Mouse (Mus musculus): ENCODE measurements at regions not wholly inside any gene's neighbourhood (a gene's known extent, or its start where the extent isn't known, plus 50 kb on each side); places are given as distances from the start of the nearest gene placed in this dataset.

DNA sequence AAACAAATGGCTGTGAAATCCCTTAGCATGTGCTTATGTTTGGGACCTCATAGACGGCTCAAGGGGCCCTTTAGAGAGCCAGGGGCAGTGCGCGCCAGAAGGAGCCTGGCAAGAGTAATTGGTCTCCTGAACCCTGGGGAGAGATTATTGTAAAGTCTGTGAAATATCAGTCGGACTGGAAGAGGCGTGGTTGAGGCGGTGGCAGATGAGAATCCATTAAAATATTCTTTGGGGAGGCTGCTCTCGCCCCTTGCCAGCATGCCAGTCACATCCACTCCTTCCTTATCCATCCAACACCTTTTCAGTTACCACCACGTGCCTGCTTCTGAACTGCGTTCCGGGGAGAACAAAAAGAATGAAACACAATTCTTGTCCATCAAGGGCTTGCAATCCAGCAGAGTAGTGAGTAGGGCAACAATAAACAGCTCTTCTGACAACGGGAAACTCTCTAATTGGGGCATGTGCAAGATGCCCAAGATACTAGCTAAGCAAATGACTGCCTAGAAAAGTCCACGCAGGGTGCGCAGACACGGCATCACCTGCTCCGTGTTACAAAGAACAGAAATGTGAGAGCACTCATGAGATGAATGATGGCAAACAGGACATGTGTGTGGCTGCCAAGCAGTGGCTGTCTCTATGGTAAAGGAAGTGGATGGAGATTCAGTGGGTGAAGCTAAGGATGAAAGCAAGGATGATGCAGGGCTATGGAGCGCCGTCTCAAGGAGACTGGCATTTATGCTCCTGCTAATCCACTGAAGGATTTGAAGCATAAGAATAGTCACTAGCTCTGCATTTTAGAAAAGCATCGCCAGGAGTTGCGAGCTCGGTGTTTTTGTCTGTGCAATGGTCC lies 320.6 kb upstream of the Zfp462 start:
- no peak overlapping the region for H3K27ac ChIP-seq
- no peak for TF ChIP-seq CTCF (IDR thresholded peaks at IDR 0.05)
- intact Hi-C loops (cut with DNase I): no loop called here
- no peak overlapping the region for H3K4me3 ChIP-seq
- no peak for DNase-seq

DNA sequence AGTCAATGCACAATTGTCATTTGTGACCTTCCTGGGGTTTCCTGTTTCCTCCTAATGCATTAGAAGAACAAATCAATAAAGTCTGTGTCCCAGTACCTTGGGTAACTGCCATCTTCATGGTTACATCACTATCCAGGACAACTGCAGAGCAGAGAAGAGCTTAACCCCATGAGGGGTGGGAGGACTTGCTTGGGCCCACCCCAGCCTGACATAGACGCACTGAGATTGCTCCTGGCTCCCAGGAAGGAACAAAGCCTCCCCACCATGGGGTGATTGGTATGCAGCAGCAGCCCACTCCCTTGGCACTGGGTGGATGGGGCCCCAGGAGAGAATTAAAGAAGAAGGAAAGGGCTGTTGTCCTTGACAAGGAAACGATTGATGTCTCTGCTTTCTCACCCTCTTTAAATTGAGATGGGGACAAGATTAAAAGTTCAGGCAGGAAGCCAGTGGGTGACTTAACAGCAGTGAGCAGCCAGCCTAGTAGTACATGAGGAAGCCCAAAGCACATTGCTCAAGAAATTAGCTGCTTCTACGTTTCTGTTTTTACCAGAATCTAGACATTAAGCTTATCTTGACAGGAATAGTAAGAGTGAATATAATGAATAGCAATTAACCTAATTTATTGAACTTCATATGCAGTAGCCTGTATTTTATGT lies 307.7 kb upstream of the Zfp462 start:
- Histone ChIP-seq H3K4me3 (no peak overlapping the region), H3K27ac (no peak overlapping the region)
- no peak for TF ChIP-seq CTCF (IDR thresholded peaks at IDR 0.05)
- intact Hi-C loops (cut with DNase I): no loop called here
- no peak for DNase-seq

DNA sequence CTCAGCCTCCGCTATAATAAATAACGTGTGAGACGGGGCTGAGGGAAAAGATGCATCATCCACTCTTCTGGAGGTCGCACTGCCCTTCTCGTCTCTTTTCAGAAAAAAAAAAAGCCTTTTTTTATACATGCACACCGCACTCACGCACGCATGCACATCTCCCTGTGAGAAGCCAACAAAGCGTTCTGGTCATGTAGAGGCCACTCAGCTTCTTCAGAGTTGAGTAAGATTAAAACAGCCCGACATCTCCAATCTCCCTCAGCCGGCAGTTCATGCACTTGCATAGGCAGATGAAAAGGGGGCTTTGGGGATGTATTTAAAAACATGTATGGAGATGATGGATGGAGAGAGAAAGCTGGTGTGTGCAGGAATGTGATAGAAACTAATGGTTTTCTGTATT lies 298.8 kb upstream of the Zfp462 start:
- intact Hi-C loops (cut with DNase I): no loop called here
- no peak overlapping the region for H3K4me3 ChIP-seq
- no peak overlapping the region for H3K27ac ChIP-seq
- TF ChIP-seq CTCF (IDR thresholded peaks at IDR 0.05): no peak
- no peak for DNase-seq

DNA sequence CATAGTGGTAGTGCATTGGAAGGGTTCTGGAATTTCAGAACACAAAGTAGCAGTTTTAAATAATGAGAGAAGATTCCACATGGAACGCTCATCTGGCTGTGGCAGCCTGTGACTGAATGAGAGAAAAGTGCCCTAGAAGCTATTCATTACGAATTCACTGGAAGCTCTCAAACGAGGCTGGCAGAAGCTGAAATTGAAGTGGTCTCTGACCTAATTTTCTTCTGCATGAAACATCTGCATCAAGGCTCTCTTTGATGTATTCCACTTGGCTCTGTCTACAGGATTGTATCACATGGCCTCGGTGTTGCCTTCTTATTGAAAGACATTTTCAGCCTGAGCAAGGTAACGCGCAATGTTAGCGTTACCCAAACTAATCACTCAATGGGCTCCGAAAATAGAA lies 298.4 kb upstream of the Zfp462 start:
- H3K4me3 ChIP-seq: no peak overlapping the region
- H3K27ac ChIP-seq: no peak overlapping the region
- no peak for TF ChIP-seq CTCF (IDR thresholded peaks at IDR 0.05)
- intact Hi-C loops (cut with DNase I): no loop called here
- no peak for DNase-seq

DNA sequence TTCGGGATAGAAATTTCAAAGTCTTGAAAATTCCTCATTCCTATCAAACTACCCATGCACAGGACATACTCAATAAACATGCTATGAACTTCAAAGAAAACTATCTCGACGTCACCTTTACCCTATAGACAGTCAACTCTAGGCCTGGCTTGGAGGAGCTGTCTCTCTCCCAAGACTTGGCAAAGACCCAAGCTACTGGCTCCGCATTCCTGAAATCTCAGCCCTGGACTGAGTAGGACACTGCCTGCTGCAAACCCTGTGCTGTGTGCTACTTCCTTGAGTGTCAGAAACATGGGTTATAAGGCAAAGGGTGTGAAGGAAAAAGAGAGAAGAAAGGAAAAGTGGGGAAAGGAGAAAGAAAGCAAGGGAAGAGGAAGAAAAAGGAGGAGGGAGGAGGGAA lies 296.6 kb upstream of the Zfp462 start:
- Histone ChIP-seq H3K27ac (no peak overlapping the region), H3K4me3 (no peak overlapping the region)
- DNase-seq: no peak
- no peak for TF ChIP-seq CTCF (IDR thresholded peaks at IDR 0.05)
- intact Hi-C loops (cut with DNase I): no loop called here

DNA sequence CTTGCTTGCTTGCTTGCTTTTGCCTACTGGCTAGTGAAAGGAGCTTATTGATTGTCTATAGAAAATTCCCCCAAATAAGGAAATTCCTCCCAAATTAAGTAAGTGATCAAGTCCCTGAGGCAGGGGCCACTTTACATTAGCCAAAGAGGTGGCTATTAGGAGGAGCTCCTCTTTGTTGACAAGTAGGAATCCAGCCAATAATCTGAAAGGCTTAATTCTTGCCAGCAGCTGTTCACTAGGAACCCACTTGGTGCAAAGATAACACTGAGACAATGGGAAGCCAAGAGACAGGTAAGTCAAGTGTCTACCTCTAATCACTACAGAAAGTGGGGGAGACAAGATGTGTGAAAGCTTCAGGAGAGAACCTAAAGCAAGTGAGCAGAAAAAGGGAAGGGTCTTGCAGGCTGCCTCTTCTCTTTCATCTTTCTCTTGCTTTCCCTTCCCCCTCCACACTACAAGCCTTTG lies 293.2 kb upstream of the Zfp462 start:
- intact Hi-C loops (cut with DNase I): no loop called here
- no peak overlapping the region for H3K4me3 ChIP-seq
- no peak overlapping the region for H3K27ac ChIP-seq
- TF ChIP-seq CTCF (IDR thresholded peaks at IDR 0.05): no peak
- no peak for DNase-seq

DNA sequence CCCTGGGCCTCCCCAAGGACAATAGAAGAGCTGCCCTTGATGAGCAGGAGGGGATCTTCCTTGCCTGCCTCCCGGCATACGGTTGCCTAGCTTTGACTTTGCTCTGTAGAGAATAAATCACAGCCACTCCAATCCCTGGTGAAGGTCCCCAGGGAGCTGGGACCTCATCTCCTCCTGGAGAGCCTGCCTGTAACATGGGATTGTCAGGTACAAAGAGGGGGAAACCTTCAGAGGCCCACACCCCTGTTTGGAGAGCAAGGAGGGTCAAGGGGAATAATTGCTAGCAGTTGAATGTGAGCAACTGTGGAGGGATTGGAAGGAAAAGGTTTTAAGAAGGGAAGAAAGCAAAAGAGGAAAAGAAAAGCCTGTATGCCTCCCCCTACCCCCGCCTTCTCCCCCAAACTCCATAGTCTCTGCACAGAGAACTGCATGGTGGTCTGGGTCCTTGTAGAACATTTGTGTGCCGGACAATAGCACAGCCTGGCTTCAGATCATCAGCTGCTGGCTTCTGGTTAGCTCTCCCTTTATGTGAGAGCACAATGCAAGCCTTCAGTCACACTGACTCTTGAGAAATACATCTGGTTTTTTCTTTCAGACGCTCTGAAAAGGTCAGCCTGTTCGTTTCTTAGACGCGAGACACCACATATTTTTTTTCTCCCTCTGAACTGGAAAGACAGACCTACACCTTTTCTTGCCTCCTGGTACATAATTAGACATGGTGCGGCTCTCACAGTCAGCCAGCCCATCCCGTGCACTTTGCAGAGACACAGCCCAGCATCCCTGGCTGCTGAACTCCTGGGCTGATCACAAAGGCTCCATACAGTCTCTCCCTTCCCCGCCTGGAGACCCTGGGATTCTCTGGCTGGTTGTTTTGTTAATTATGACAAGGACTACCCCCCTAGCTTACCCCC lies 292.5 kb upstream of the Zfp462 start:
- TF ChIP-seq CTCF (IDR thresholded peaks at IDR 0.05): no peak
- DNase-seq: no peak
- intact Hi-C loops (cut with DNase I): no loop called here
- no peak overlapping the region for H3K27ac ChIP-seq
- no peak overlapping the region for H3K4me3 ChIP-seq

DNA sequence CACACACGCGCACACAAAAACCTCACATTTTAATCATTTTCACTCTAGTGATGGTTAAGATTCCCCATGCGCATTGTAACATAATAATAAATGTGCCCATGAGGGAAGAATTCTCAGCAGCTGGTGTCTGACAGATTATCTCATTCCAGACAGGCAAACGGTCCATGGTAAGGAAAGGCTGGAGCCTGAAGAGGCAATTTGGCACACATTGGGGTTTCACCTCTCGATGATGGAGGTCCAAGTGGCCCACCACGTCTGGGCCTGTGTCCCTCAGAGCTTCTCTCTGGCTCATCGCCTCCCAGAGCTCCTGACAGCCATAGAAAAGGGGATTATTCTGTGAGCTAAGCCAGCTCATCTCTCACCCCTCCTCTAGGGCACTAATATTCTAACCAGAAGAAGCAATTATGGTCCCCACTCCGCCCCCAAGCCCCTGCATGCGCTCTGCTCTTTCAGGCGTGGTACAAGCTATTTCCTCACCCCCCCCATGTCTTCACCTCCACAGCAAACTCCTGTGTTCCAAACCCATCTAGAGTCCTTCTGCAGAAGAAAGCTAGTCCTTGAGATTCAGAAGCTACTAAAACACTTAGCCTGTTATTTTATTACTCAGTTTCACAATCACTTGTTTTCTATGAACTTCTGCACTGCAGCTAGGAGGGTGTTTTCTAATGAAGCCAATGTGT lies 291.6 kb upstream of the Zfp462 start:
- TF ChIP-seq CTCF (IDR thresholded peaks at IDR 0.05): no peak
- no peak for DNase-seq
- Histone ChIP-seq H3K27ac (no peak overlapping the region), H3K4me3 (no peak overlapping the region)
- intact Hi-C loops (cut with DNase I): no loop called here
